Mouse (Mus musculus): ENCODE data around the gene Evi2a. TPM values are rescaled to one million over a fixed set of nuclear protein-coding genes. Genes with fewer than 3 reads are reported as not detected.

The Evi2a gene
- total RNA-seq (2014; rRNA removed; ENCODE audit: low replicate concordance) (2.0 and 2.1 TPM in 2 replicates), polyA plus RNA-seq (2015; fragmentation: Nextera tagmentation; extraction: Ambion mirVana) (2.5 TPM in 2 replicates)

- H3K4me1 ChIP-seq (ENCODE audit: control insufficient read depth, insufficient read depth) = peaks cover 23% of the 10 kb centered on the region
- no peaks in the 10 kb centered on the region for H3K9me3 ChIP-seq (replicated peaks; ENCODE audit: control insufficient read depth, low read length)
- H3K9ac ChIP-seq (replicated peaks; ENCODE audit: low read depth, low read length) = no peak within 1 kb of the TSS
- no peak within 1 kb of the TSS for H3K4me3 ChIP-seq (ENCODE audit: low read depth, low read length)
- ATAC-seq (ENCODE audit: insufficient read depth, low read depth) (no peak), DNase-seq (ENCODE audit: low spot score) (peak; percentile 19)
- H3K27ac ChIP-seq (ENCODE audit: low read depth) = no peak within 1 kb of the TSS
- no peaks in the 10 kb centered on the region for H3K27me3 ChIP-seq (ENCODE audit: control insufficient read depth, insufficient read depth, low read length)
- WGBS = 85% methylated on average over 7 of the region's 7 CpGs
- TF ChIP-seq EP300 (IDR thresholded peaks at IDR 0.05; ENCODE audit: low read depth) (no peak), CTCF (IDR thresholded peaks at IDR 0.05; ENCODE audit: low read depth) (no peak)
- H3K4me2 ChIP-seq (ENCODE audit: low read depth, low read length) = no peak within 1 kb of the TSS
- peaks cover 9% of the 10 kb centered on the region; the same call in 1 of the 2 replicates for H3K36me3 ChIP-seq (replicated peaks; ENCODE audit: control insufficient read depth, insufficient read depth, low read length)
These were observed at the start of gene Evi2a, which contains the start of gene Evi2 for GRCm38 (mm10) chr11:79530333-79530761. TSS of gene Evi2a (minus strand) at chr11:79530609. TSS of gene Evi2 (minus strand) at chr11:79530589.

DNA sequence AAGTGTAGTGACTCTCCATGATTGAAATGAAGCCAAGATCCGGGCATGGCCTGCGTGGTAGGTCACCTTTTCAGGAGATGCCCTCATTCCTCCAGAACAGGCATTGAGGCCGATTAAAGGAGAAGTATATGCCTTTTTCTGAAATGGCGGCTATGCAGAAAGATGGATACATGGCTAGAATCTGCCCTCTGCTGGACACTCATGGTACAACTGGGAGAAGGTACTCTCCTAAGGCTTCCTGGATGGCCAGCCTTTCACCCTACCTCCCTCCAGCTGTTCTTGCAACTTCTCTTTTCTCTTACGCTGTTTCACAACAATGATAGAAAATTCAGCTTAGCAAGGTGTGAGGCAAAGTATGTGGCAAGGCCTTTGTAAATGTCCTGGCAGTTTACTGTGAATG is 47.3 kb upstream of the Evi2a start:
- H3K36me3 ChIP-seq (replicated peaks; ENCODE audit: control insufficient read depth, insufficient read depth, low read length) = peaks cover 28% of the 10 kb centered on the region
- H3K27ac ChIP-seq (ENCODE audit: low read depth) = no peak overlapping the region
- no peak overlapping the region for H3K9ac ChIP-seq (replicated peaks; ENCODE audit: low read depth, low read length)
- TF ChIP-seq EP300 (IDR thresholded peaks at IDR 0.05; ENCODE audit: low read depth) (no peak), CTCF (IDR thresholded peaks at IDR 0.05; ENCODE audit: low read depth) (peak; percentile 76)
- H3K9me3 ChIP-seq (replicated peaks; ENCODE audit: control insufficient read depth, low read length) = no peaks in the 10 kb centered on the region
- H3K4me3 ChIP-seq (ENCODE audit: low read depth, low read length) = no peak overlapping the region
- DNase-seq (ENCODE audit: low spot score) (peak; percentile 67), ATAC-seq (ENCODE audit: insufficient read depth, low read depth) (peak; percentile 62; the same call in 1 of the 2 replicates)
- 45% methylated on average over 5 of the region's 5 CpGs for WGBS
- no peaks in the 10 kb centered on the region for H3K27me3 ChIP-seq (ENCODE audit: control insufficient read depth, insufficient read depth, low read length)
- no peaks in the 10 kb centered on the region for H3K4me1 ChIP-seq (ENCODE audit: control insufficient read depth, insufficient read depth)
- no peak overlapping the region for H3K4me2 ChIP-seq (ENCODE audit: low read depth, low read length)

DNA sequence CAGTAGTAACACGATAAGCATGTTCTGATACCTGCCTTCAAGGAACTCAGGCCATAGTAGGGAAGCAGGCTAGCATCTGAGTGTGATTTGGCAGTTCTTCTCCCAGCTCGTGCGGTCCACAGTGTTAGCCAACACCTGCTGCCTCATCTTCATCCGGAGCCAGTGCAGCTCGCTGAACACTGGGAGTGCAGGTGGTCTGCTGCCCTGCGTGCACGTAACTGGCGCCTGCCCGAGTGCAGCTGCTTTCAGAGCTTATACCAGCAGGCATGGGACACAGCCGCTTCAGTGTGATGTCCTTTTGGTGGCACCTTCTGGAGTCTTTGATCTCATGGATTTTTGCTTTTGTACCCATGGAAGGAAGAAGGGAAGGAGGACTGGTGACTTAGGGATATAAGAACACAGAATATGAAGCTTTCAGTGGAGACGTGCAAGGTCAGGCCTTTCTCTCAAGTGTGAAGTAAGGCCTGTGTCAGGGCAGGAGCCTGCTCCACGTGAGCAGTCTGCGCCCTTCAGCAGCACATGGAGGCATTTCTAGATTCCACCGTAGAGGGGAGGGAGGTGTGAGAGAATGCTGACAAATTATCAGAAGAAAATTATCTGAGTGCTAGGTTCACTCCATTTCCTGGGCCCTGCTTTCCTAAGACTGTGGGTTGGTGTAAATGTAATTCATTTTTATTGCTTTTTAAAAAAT is 45.1 kb upstream of the Evi2a start:
- Histone ChIP-seq H3K36me3 (replicated peaks; ENCODE audit: control insufficient read depth, insufficient read depth, low read length) (peaks cover 37% of the 10 kb centered on the region), H3K4me3 (ENCODE audit: low read depth, low read length) (no peak overlapping the region), H3K27me3 (ENCODE audit: control insufficient read depth, insufficient read depth, low read length) (no peaks in the 10 kb centered on the region), H3K9ac (replicated peaks; ENCODE audit: low read depth, low read length) (no peak overlapping the region), H3K4me1 (ENCODE audit: control insufficient read depth, insufficient read depth) (no peaks in the 10 kb centered on the region), H3K9me3 (replicated peaks; ENCODE audit: control insufficient read depth, low read length) (no peaks in the 10 kb centered on the region), H3K4me2 (ENCODE audit: low read depth, low read length) (no peak overlapping the region), H3K27ac (ENCODE audit: low read depth) (no peak overlapping the region)
- DNase-seq (ENCODE audit: low spot score) (no peak), ATAC-seq (ENCODE audit: insufficient read depth, low read depth) (no peak; the same call in 1 of the 2 replicates)
- WGBS = 60% methylated on average over 14 of the region's 14 CpGs
- TF ChIP-seq EP300 (IDR thresholded peaks at IDR 0.05; ENCODE audit: low read depth) = no peak
- no peak for TF ChIP-seq CTCF (IDR thresholded peaks at IDR 0.05; ENCODE audit: low read depth)

GRCm38 (mm10) chr11:79573836-79574235 is 43.4 kb upstream of the Evi2a start:
- DNase-seq (ENCODE audit: low spot score) (no peak), ATAC-seq (ENCODE audit: insufficient read depth, low read depth) (no peak)
- Histone ChIP-seq H3K4me1 (ENCODE audit: control insufficient read depth, insufficient read depth) (no peaks in the 10 kb centered on the region), H3K36me3 (replicated peaks; ENCODE audit: control insufficient read depth, insufficient read depth, low read length) (peaks cover 44% of the 10 kb centered on the region), H3K27ac (ENCODE audit: low read depth) (no peak overlapping the region), H3K4me3 (ENCODE audit: low read depth, low read length) (no peak overlapping the region), H3K27me3 (ENCODE audit: control insufficient read depth, insufficient read depth, low read length) (no peaks in the 10 kb centered on the region), H3K9ac (replicated peaks; ENCODE audit: low read depth, low read length) (no peak overlapping the region), H3K9me3 (replicated peaks; ENCODE audit: control insufficient read depth, low read length) (no peaks in the 10 kb centered on the region), H3K4me2 (ENCODE audit: low read depth, low read length) (no peak overlapping the region)
- TF ChIP-seq EP300 (IDR thresholded peaks at IDR 0.05; ENCODE audit: low read depth) = no peak
- TF ChIP-seq CTCF (IDR thresholded peaks at IDR 0.05; ENCODE audit: low read depth) = no peak
- 85% methylated on average over 3 of the region's 3 CpGs for WGBS

DNA sequence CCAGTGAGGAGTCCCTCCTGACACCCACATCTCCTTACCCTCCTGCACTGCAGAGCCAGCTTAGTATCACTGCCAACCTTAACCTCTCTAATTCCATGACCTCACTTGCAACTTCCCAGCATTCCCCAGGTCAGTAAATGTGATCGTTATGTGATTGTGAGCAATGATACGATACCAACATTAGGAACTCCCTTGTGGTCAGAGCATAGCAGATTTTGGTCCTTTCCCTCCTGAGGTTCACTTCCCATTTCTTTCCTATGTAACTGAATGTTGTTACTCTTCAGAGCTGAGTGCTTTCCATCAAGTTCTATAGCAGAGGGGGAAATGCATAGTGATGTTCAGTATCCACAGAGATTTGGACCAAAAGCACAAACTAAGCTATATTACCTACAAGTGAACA is 39.9 kb upstream of the Evi2a start:
- no peaks in the 10 kb centered on the region for H3K9me3 ChIP-seq (replicated peaks; ENCODE audit: control insufficient read depth, low read length)
- no peak for ATAC-seq (ENCODE audit: insufficient read depth, low read depth)
- TF ChIP-seq EP300 (IDR thresholded peaks at IDR 0.05; ENCODE audit: low read depth) (no peak), CTCF (IDR thresholded peaks at IDR 0.05; ENCODE audit: low read depth) (no peak)
- no peak overlapping the region for H3K9ac ChIP-seq (replicated peaks; ENCODE audit: low read depth, low read length)
- no peak for DNase-seq (ENCODE audit: low spot score)
- 84% methylated on average over 2 of the region's 2 CpGs for WGBS
- no peak overlapping the region for H3K4me3 ChIP-seq (ENCODE audit: low read depth, low read length)
- H3K4me1 ChIP-seq (ENCODE audit: control insufficient read depth, insufficient read depth) = no peaks in the 10 kb centered on the region
- no peak overlapping the region for H3K27ac ChIP-seq (ENCODE audit: low read depth)
- no peak overlapping the region for H3K4me2 ChIP-seq (ENCODE audit: low read depth, low read length)
- no peaks in the 10 kb centered on the region for H3K27me3 ChIP-seq (ENCODE audit: control insufficient read depth, insufficient read depth, low read length)
- H3K36me3 ChIP-seq (replicated peaks; ENCODE audit: control insufficient read depth, insufficient read depth, low read length) = peaks cover 62% of the 10 kb centered on the region

All from heart, postnatal 0 days (tissue).